Mouse (Mus musculus) embryonic facial prominence, embryonic 15.5 days (tissue): Measurements from ENCODE around the gene Pam. TPM values are rescaled to one million over a fixed set of nuclear protein-coding genes. Genes with fewer than 3 reads are reported as not detected.
"Not testable (repeated sequence)": the region's sequence is repeated elsewhere in the genome, so short reads cannot be mapped to it uniquely, and the experiment has no call there.

Source experiments
- ATAC-seq: fragments of 200-750 bp; cut with Nextera tagmentation; 2 replicates; pipeline ENCODE4 v1.8.0; 2017; ENCODE audit warnings: low read depth, moderate TSS enrichment; ENCODE audit not compliant: insufficient number of reproducible peaks, low FRiP score, low TSS enrichment
- H3K27ac ChIP-seq: fragments of 300-500 bp; sonication (generic); replicated peaks from 2 replicates; pipeline ENCODE4 v1.5.1; 2015; ENCODE audit warnings: mild to moderate bottlenecking, inconsistent platforms
- H3K27me3 ChIP-seq: fragments of 300-500 bp; sonication (generic); 2 replicates; pipeline ENCODE4 v1.6.1; 2015; ENCODE audit warnings: inconsistent platforms
- H3K36me3 ChIP-seq: fragments of 300-500 bp; sonication (generic); 2 replicates; pipeline ENCODE4 v1.6.1; 2015; ENCODE audit warnings: mild to moderate bottlenecking, inconsistent platforms
- H3K4me1 ChIP-seq: fragments of 300-500 bp; sonication (generic); 2 replicates; pipeline ENCODE4 v1.6.1; 2015; ENCODE audit warnings: inconsistent platforms
- H3K4me2 ChIP-seq: fragments of 300-500 bp; sonication (generic); replicated peaks from 2 replicates; pipeline ENCODE4 v1.6.1; 2015; ENCODE audit warnings: mild to moderate bottlenecking, inconsistent platforms
- H3K4me3 ChIP-seq: fragments of 300-500 bp; sonication (generic); replicated peaks from 2 replicates; pipeline ENCODE4 v1.5.1; 2015; ENCODE audit warnings: mild to moderate bottlenecking, inconsistent platforms
- H3K9ac ChIP-seq: fragments of 300-500 bp; sonication (generic); 2 replicates; pipeline ENCODE4 v1.6.1; 2015; ENCODE audit warnings: inconsistent platforms
- H3K9me3 ChIP-seq: fragments of 300-500 bp; sonication (generic); replicated peaks from 2 replicates; pipeline ENCODE4 v1.6.1; 2016; ENCODE audit warnings: inconsistent platforms
- WGBS: fragments of 180-500 bp; shearing (Covaris S2); methylation state at CpG from one replicate; pipeline ENCODE4 v1.1.7; 2015; 5-methylcytosine and 5-hydroxymethylcytosine counted together
- polyA plus RNA-seq: library from polyadenylated mRNA; unstranded; fragments of >200 nt; fragmentation: Nextera tagmentation; extraction: Ambion mirVana; gene quantifications from 2 replicates; pipeline ENCODE4 v1.2.1, GENCODE M21; 2015

The Pam gene
- polyA plus RNA-seq, 1 experiment from 2014 or later: 54.5 TPM

- H3K9me3 ChIP-seq: no peaks in the 10 kb centered on the region
- H3K27ac ChIP-seq: no peak overlapping the region
- WGBS: 81% methylated on average over 5 of the region's 5 CpGs
- no peak overlapping the region for H3K4me2 ChIP-seq
- no peak overlapping the region for H3K4me3 ChIP-seq
- no peak overlapping the region for H3K9ac ChIP-seq
- H3K36me3 ChIP-seq: no peaks in the 10 kb centered on the region
- no peaks in the 10 kb centered on the region for H3K4me1 ChIP-seq
- no peak for ATAC-seq
- H3K27me3 ChIP-seq: no peaks in the 10 kb centered on the region
Measured at GRCm38 (mm10) chr1:98029025-98029424, 66.4 kb downstream of the Pam start.

- no peak for ATAC-seq
- Histone ChIP-seq H3K27ac (no peak overlapping the region), H3K4me2 (no peak overlapping the region), H3K4me1 (no peaks in the 10 kb centered on the region), H3K9ac (no peak overlapping the region), H3K36me3 (no peaks in the 10 kb centered on the region), H3K4me3 (no peak overlapping the region), H3K27me3 (no peaks in the 10 kb centered on the region), H3K9me3 (no peaks in the 10 kb centered on the region)
- 86% methylated on average over 5 of the region's 5 CpGs for WGBS
Measured at GRCm38 (mm10) chr1:98028468-98028867, 67.0 kb downstream of the Pam start.

GRCm38 (mm10) chr1:98027959-98028358, 67.5 kb downstream of the Pam start:
- Histone ChIP-seq H3K4me3 (no peak overlapping the region), H3K27ac (no peak overlapping the region), H3K4me1 (no peaks in the 10 kb centered on the region), H3K9me3 (no peaks in the 10 kb centered on the region), H3K4me2 (no peak overlapping the region), H3K36me3 (no peaks in the 10 kb centered on the region), H3K27me3 (no peaks in the 10 kb centered on the region), H3K9ac (no peak overlapping the region)
- no peak for ATAC-seq
- 90% methylated on average over 4 of the region's 4 CpGs for WGBS

GRCm38 (mm10) chr1:98025924-98026640, 69.4 kb downstream of the Pam start:
- Histone ChIP-seq H3K9ac (no peak overlapping the region), H3K9me3 (no peaks in the 10 kb centered on the region), H3K4me2 (no peak overlapping the region), H3K27me3 (no peaks in the 10 kb centered on the region), H3K36me3 (no peaks in the 10 kb centered on the region), H3K27ac (no peak overlapping the region), H3K4me1 (no peaks in the 10 kb centered on the region), H3K4me3 (no peak overlapping the region)
- 75% methylated on average over 6 of the region's 6 CpGs for WGBS
- no peak for ATAC-seq

GRCm38 (mm10) chr1:98023866-98024265, 71.6 kb downstream of the Pam start:
- Histone ChIP-seq H3K27me3 (no peaks in the 10 kb centered on the region), H3K9ac (no peak overlapping the region), H3K4me3 (no peak overlapping the region), H3K9me3 (no peaks in the 10 kb centered on the region), H3K36me3 (no peaks in the 10 kb centered on the region), H3K27ac (no peak overlapping the region), H3K4me1 (no peaks in the 10 kb centered on the region), H3K4me2 (no peak overlapping the region)
- ATAC-seq: no peak
- 89% methylated on average over 4 of the region's 4 CpGs for WGBS

GRCm38 (mm10) chr1:98018987-98019386, 76.5 kb downstream of the Pam start:
- 89% methylated on average over 9 of the region's 9 CpGs for WGBS

GRCm38 (mm10) chr1:98016004-98016848, 79.2 kb downstream of the Pam start:
- no peak overlapping the region for H3K4me2 ChIP-seq
- H3K4me3 ChIP-seq: no peak overlapping the region
- no peak overlapping the region for H3K9ac ChIP-seq
- 53% methylated on average over 10 of the region's 10 CpGs for WGBS
- H3K4me1 ChIP-seq: no peaks in the 10 kb centered on the region
- ATAC-seq: no peak
- H3K9me3 ChIP-seq: no peaks in the 10 kb centered on the region
- H3K27ac ChIP-seq: no peak overlapping the region
- no peaks in the 10 kb centered on the region for H3K36me3 ChIP-seq
- H3K27me3 ChIP-seq: no peaks in the 10 kb centered on the region

More at GRCm38 (mm10) chr1:98018987-98019386, 76.5 kb downstream of the Pam start:
- Histone ChIP-seq H3K27me3 (no peaks in the 10 kb centered on the region), H3K4me1 (no peaks in the 10 kb centered on the region), H3K27ac (no peak overlapping the region), H3K4me3 (no peak overlapping the region), H3K9ac (no peak overlapping the region), H3K4me2 (no peak overlapping the region), H3K9me3 (no peaks in the 10 kb centered on the region), H3K36me3 (no peaks in the 10 kb centered on the region)
- no peak for ATAC-seq

- ATAC-seq: no peak
- Histone ChIP-seq H3K27me3 (no peaks in the 10 kb centered on the region), H3K4me1 (no peaks in the 10 kb centered on the region), H3K27ac (no peak overlapping the region), H3K36me3 (no peaks in the 10 kb centered on the region), H3K9me3 (no peaks in the 10 kb centered on the region), H3K4me3 (no peak overlapping the region), H3K4me2 (no peak overlapping the region), H3K9ac (no peak overlapping the region)
- WGBS: 80% methylated on average over 4 of the region's 4 CpGs
Measured at GRCm38 (mm10) chr1:98015564-98015963, 79.9 kb downstream of the Pam start.

GRCm38 (mm10) chr1:98002561-98003425, 92.7 kb downstream of the Pam start:
- Histone ChIP-seq H3K9ac (no peak overlapping the region), H3K27ac (no peak overlapping the region), H3K4me2 (no peak overlapping the region), H3K27me3 (no peaks in the 10 kb centered on the region), H3K36me3 (no peaks in the 10 kb centered on the region), H3K4me3 (no peak overlapping the region), H3K4me1 (no peaks in the 10 kb centered on the region), H3K9me3 (no peaks in the 10 kb centered on the region)
- WGBS: 39% methylated on average over 7 of the region's 7 CpGs
- ATAC-seq: no peak

- H3K4me2 ChIP-seq: no peak overlapping the region
- no peak for ATAC-seq
- no peak overlapping the region for H3K27ac ChIP-seq
- 85% methylated on average over 2 of the region's 2 CpGs for WGBS
- no peak overlapping the region for H3K9ac ChIP-seq
- H3K36me3 ChIP-seq: no peaks in the 10 kb centered on the region
- H3K27me3 ChIP-seq: no peaks in the 10 kb centered on the region
- H3K4me1 ChIP-seq: no peaks in the 10 kb centered on the region
- no peak overlapping the region for H3K4me3 ChIP-seq
- no peaks in the 10 kb centered on the region for H3K9me3 ChIP-seq
Measured at GRCm38 (mm10) chr1:97999465-97999864, 96.0 kb downstream of the Pam start.

- H3K9ac ChIP-seq, H3K9me3 ChIP-seq, ATAC-seq, H3K27ac ChIP-seq, H3K4me1 ChIP-seq, H3K4me2 ChIP-seq, H3K4me3 ChIP-seq, H3K36me3 ChIP-seq, H3K27me3 ChIP-seq: not testable (repeated sequence)
- 60% methylated on average over 5 of the region's 5 CpGs for WGBS
Measured at GRCm38 (mm10) chr1:97998961-97999360, 96.5 kb downstream of the Pam start.
